Mouse (Mus musculus): Measurements from ENCODE around the gene Cacna1c. TPM values are rescaled to one million over a fixed set of nuclear protein-coding genes. Genes with fewer than 3 reads are reported as not detected.

Gene Cacna1c
- polyA plus RNA-seq, 1 experiment from 2014 or later: 0.23 TPM

- Histone ChIP-seq H3K9me3 (ENCODE audit: low read length) (peaks cover 5% of the 10 kb centered on the region; the same call in 1 of the 2 replicates), H3K27me3 (ENCODE audit: insufficient read depth, low read length) (no peaks in the 10 kb centered on the region), H3K9ac (replicated peaks) (no peak overlapping the region), H3K4me1 (ENCODE audit: insufficient read depth) (no peaks in the 10 kb centered on the region), H3K4me3 (ENCODE audit: low read depth, low read length) (no peak overlapping the region), H3K36me3 (replicated peaks; ENCODE audit: insufficient read depth, low read length) (no peaks in the 10 kb centered on the region), H3K4me2 (ENCODE audit: low read depth, low read length) (no peak overlapping the region), H3K27ac (ENCODE audit: low read depth) (no peak overlapping the region)
- 84% methylated on average over 3 of the region's 3 CpGs for WGBS (ENCODE audit: insufficient replicate concordance)
- no peak for TF ChIP-seq EP300 (IDR thresholded peaks at IDR 0.05; ENCODE audit: low read depth)
- TF ChIP-seq CTCF (IDR thresholded peaks at IDR 0.05; ENCODE audit: low read depth): no peak
- no peak for ATAC-seq
- DNase-seq: no peak
Measured at GRCm38 (mm10) chr6:118731937-118732336, 464.3 kb downstream of the Cacna1c start.

- Histone ChIP-seq H3K9me3 (ENCODE audit: low read length) (peaks cover 5% of the 10 kb centered on the region; the same call in 1 of the 2 replicates), H3K4me2 (ENCODE audit: low read depth, low read length) (no peak overlapping the region), H3K4me1 (ENCODE audit: insufficient read depth) (no peaks in the 10 kb centered on the region), H3K36me3 (replicated peaks; ENCODE audit: insufficient read depth, low read length) (no peaks in the 10 kb centered on the region), H3K4me3 (ENCODE audit: low read depth, low read length) (no peak overlapping the region), H3K9ac (replicated peaks) (no peak overlapping the region), H3K27ac (ENCODE audit: low read depth) (no peak overlapping the region), H3K27me3 (ENCODE audit: insufficient read depth, low read length) (no peaks in the 10 kb centered on the region)
- DNase-seq (no peak), ATAC-seq (no peak)
- WGBS (ENCODE audit: insufficient replicate concordance): 69% methylated on average over 4 of the region's 4 CpGs
- TF ChIP-seq CTCF (IDR thresholded peaks at IDR 0.05; ENCODE audit: low read depth) (no peak), EP300 (IDR thresholded peaks at IDR 0.05; ENCODE audit: low read depth) (no peak)
Measured at GRCm38 (mm10) chr6:118724908-118725307, 471.3 kb downstream of the Cacna1c start.

- no peak for DNase-seq
Measured at GRCm38 (mm10) chr6:118724388-118724787, 471.8 kb downstream of the Cacna1c start.

GRCm38 (mm10) chr6:118722336-118722735 lies 473.9 kb downstream of the Cacna1c start:
- TF ChIP-seq EP300 (IDR thresholded peaks at IDR 0.05; ENCODE audit: low read depth) (no peak), CTCF (IDR thresholded peaks at IDR 0.05; ENCODE audit: low read depth) (no peak)
- Histone ChIP-seq H3K27me3 (ENCODE audit: insufficient read depth, low read length) (no peaks in the 10 kb centered on the region), H3K9me3 (ENCODE audit: low read length) (no peaks in the 10 kb centered on the region), H3K9ac (replicated peaks) (no peak overlapping the region), H3K4me1 (ENCODE audit: insufficient read depth) (no peaks in the 10 kb centered on the region), H3K4me3 (ENCODE audit: low read depth, low read length) (no peak overlapping the region), H3K4me2 (ENCODE audit: low read depth, low read length) (no peak overlapping the region), H3K27ac (ENCODE audit: low read depth) (no peak overlapping the region), H3K36me3 (replicated peaks; ENCODE audit: insufficient read depth, low read length) (no peaks in the 10 kb centered on the region)
- no peak for DNase-seq
- no peak for ATAC-seq
- WGBS (ENCODE audit: insufficient replicate concordance): 74% methylated on average over 6 of the region's 6 CpGs

More at GRCm38 (mm10) chr6:118724388-118724787, 471.8 kb downstream of the Cacna1c start:
- Histone ChIP-seq H3K9me3 (ENCODE audit: low read length) (no peaks in the 10 kb centered on the region; the same call in 1 of the 2 replicates), H3K36me3 (replicated peaks; ENCODE audit: insufficient read depth, low read length) (no peaks in the 10 kb centered on the region), H3K4me1 (ENCODE audit: insufficient read depth) (no peaks in the 10 kb centered on the region), H3K4me2 (ENCODE audit: low read depth, low read length) (no peak overlapping the region), H3K27me3 (ENCODE audit: insufficient read depth, low read length) (no peaks in the 10 kb centered on the region), H3K9ac (replicated peaks) (no peak overlapping the region), H3K4me3 (ENCODE audit: low read depth, low read length) (no peak overlapping the region), H3K27ac (ENCODE audit: low read depth) (no peak overlapping the region)
- ATAC-seq: no peak
- TF ChIP-seq EP300 (IDR thresholded peaks at IDR 0.05; ENCODE audit: low read depth) (no peak), CTCF (IDR thresholded peaks at IDR 0.05; ENCODE audit: low read depth) (no peak)
- 90% methylated on average over 6 of the region's 6 CpGs for WGBS (ENCODE audit: insufficient replicate concordance)

DNA sequence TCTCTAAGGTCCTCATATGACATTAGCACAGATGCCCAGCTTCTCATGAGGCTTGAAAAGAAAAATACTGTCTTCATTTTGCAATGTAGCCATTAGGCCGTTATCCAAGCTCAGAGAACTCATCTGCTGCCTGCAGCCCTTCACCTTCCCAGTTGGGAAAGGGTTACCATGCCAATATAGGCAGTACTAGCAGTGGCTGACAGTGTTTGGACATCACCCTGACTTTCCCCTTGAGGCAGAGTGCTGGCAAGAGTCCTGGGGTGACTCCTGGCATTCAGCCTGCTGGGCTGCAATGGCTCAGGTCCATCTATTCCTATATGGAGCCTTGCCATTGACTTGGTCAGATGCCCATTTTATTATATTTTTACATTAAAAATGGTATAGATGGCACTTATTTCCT lies 476.7 kb downstream of the Cacna1c start:
- H3K27ac ChIP-seq (ENCODE audit: low read depth): no peak overlapping the region
- TF ChIP-seq CTCF (IDR thresholded peaks at IDR 0.05; ENCODE audit: low read depth): no peak
- TF ChIP-seq EP300 (IDR thresholded peaks at IDR 0.05; ENCODE audit: low read depth): no peak
- no peak overlapping the region for H3K4me3 ChIP-seq (ENCODE audit: low read depth, low read length)
- no peaks in the 10 kb centered on the region for H3K9me3 ChIP-seq (ENCODE audit: low read length)
- H3K36me3 ChIP-seq (replicated peaks; ENCODE audit: insufficient read depth, low read length): no peaks in the 10 kb centered on the region
- no peak overlapping the region for H3K4me2 ChIP-seq (ENCODE audit: low read depth, low read length)
- ATAC-seq: no peak
- WGBS (ENCODE audit: insufficient replicate concordance): 73% methylated on average over 1 of the region's 1 CpGs
- no peak for DNase-seq
- H3K27me3 ChIP-seq (ENCODE audit: insufficient read depth, low read length): no peaks in the 10 kb centered on the region
- no peaks in the 10 kb centered on the region for H3K4me1 ChIP-seq (ENCODE audit: insufficient read depth)
- H3K9ac ChIP-seq (replicated peaks): no peak overlapping the region

DNA sequence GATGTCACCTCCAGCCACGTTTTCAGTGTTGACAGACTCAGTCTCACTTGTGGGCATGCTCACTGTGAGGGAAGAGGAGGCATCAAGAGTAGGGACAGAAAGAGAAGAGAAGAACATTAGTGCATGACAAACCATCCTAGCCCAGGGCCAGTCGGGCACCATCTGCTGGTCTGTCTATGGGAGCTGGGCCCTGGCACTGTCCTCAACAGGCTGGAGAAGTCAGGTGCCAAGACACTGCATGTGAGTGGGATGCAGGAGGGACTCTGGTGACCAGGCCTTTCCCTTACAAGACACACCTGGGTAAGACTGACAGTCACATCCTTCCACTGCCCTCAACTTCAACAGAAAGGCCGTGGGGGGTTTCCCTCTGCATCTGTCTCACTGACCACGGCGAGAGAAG lies 482.9 kb downstream of the Cacna1c start:
- no peak overlapping the region for H3K27ac ChIP-seq (ENCODE audit: low read depth)
- no peaks in the 10 kb centered on the region for H3K27me3 ChIP-seq (ENCODE audit: insufficient read depth, low read length)
- DNase-seq: no peak
- no peaks in the 10 kb centered on the region for H3K9me3 ChIP-seq (ENCODE audit: low read length)
- 85% methylated on average over 5 of the region's 5 CpGs for WGBS (ENCODE audit: insufficient replicate concordance)
- TF ChIP-seq EP300 (IDR thresholded peaks at IDR 0.05; ENCODE audit: low read depth) (no peak), CTCF (IDR thresholded peaks at IDR 0.05; ENCODE audit: low read depth) (no peak)
- no peak overlapping the region for H3K9ac ChIP-seq (replicated peaks)
- H3K36me3 ChIP-seq (replicated peaks; ENCODE audit: insufficient read depth, low read length): no peaks in the 10 kb centered on the region
- no peaks in the 10 kb centered on the region for H3K4me1 ChIP-seq (ENCODE audit: insufficient read depth)
- no peak overlapping the region for H3K4me2 ChIP-seq (ENCODE audit: low read depth, low read length)
- no peak overlapping the region for H3K4me3 ChIP-seq (ENCODE audit: low read depth, low read length)
- ATAC-seq: no peak

All from liver, postnatal 0 days (tissue).